Mouse (Mus musculus) kidney, embryonic 16.5 days (tissue): ENCODE results near the gene Ogfrl1. TPM values are rescaled to one million over a fixed set of nuclear protein-coding genes. Genes with fewer than 3 reads are reported as not detected.

ENCODE experiments used
- ATAC-seq: fragments of 200-750 bp; cut with Nextera tagmentation; 2 replicates; pipeline ENCODE4 v1.8.0; 2017; ENCODE audit warnings: moderate TSS enrichment; ENCODE audit not compliant: low FRiP score, low TSS enrichment
- H3K27ac ChIP-seq: fragments of 300-500 bp; sonication (generic); 2 replicates; pipeline ENCODE4 v1.5.1; 2014; ENCODE audit warnings: low read length
- H3K27me3 ChIP-seq: fragments of 300-500 bp; sonication (generic); 2 replicates; pipeline ENCODE4 v1.6.1; 2014; ENCODE audit warnings: low read length, control low read depth, mixed read lengths; ENCODE audit not compliant: insufficient read depth
- H3K36me3 ChIP-seq: fragments of 300-500 bp; sonication (generic); 2 replicates; pipeline ENCODE4 v1.6.1; 2014; ENCODE audit warnings: low read length, control low read depth, mixed read lengths; ENCODE audit not compliant: insufficient read depth
- H3K4me1 ChIP-seq: fragments of 300-500 bp; sonication (generic); 2 replicates; pipeline ENCODE4 v1.6.1; 2014; ENCODE audit warnings: low read length, control low read depth, mixed read lengths; ENCODE audit not compliant: insufficient read depth
- H3K4me2 ChIP-seq: fragments of 300-500 bp; sonication (generic); replicated peaks from 2 replicates; pipeline ENCODE4 v1.6.1; 2014; ENCODE audit warnings: low read depth, low read length
- H3K4me3 ChIP-seq: fragments of 300-500 bp; sonication (generic); 2 replicates; pipeline ENCODE4 v1.5.1; 2014; ENCODE audit warnings: mild to moderate bottlenecking, low read length
- H3K9ac ChIP-seq: fragments of 300-500 bp; sonication (generic); replicated peaks from 2 replicates; pipeline ENCODE4 v1.6.1; 2014; ENCODE audit warnings: low read length
- H3K9me3 ChIP-seq: fragments of 300-500 bp; sonication (generic); 2 replicates; pipeline ENCODE4 v1.6.1; 2016; ENCODE audit warnings: low read length, control low read depth
- WGBS: fragments of 180-500 bp; shearing (Covaris S2); extraction: QIAGEN DNeasy Blood & Tissue Kit; methylation state at CpG from one replicate; pipeline ENCODE4 v1.1.7; 2014; 5-methylcytosine and 5-hydroxymethylcytosine counted together
- polyA plus RNA-seq: library from polyadenylated mRNA; unstranded; fragments of >200 nt; fragmentation: Nextera tagmentation; extraction: Ambion mirVana; gene quantifications from 2 replicates; pipeline ENCODE4 v1.2.1, GENCODE M21; 2015

Ogfrl1 gene
- polyA plus RNA-seq, 1 experiment from 2014 or later: 6.9 TPM

GRCm38 (mm10) chr1:23374156-23374555 is 23.4 kb downstream of the Ogfrl1 start:
- H3K9ac ChIP-seq: no peak overlapping the region
- H3K4me1 ChIP-seq: no peaks in the 10 kb centered on the region
- H3K9me3 ChIP-seq: no peaks in the 10 kb centered on the region
- no peak overlapping the region for H3K4me2 ChIP-seq
- no peak overlapping the region for H3K4me3 ChIP-seq
- H3K36me3 ChIP-seq: peaks cover 20% of the 10 kb centered on the region; the same call in 1 of the 2 replicates
- no peak for ATAC-seq
- 75% methylated on average over 4 of the region's 4 CpGs for WGBS
- no peak overlapping the region for H3K27ac ChIP-seq
- H3K27me3 ChIP-seq: no peaks in the 10 kb centered on the region

DNA sequence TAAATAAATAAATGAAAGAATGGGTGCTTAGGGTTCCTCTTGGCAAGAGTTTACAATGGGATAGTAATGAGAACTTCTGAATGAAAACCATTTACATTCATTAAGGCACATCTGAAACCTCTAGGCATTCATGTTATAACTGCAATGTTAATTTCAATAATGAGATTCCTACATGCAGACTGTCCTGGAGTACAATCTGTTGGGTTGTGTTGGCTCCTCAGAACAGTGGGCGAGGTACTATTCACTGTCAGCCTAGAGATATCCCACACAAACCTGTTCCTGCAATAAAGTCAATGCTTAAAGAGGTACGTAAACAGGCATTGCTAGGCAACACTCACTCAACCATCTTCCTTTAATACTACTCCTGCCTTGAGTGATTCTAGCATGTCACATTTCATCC is 32.0 kb downstream of the Ogfrl1 start:
- no peak overlapping the region for H3K9ac ChIP-seq
- H3K4me3 ChIP-seq: no peak overlapping the region
- 0 out of 2 replicates have a peak, but pooled peaks cover 7% of the 10 kb centered on the region for H3K36me3 ChIP-seq
- H3K4me2 ChIP-seq: no peak overlapping the region
- 98% methylated on average over 2 of the region's 2 CpGs for WGBS
- H3K27ac ChIP-seq: no peak overlapping the region
- no peaks in the 10 kb centered on the region for H3K9me3 ChIP-seq
- no peaks in the 10 kb centered on the region for H3K4me1 ChIP-seq
- no peak for ATAC-seq
- no peaks in the 10 kb centered on the region for H3K27me3 ChIP-seq

DNA sequence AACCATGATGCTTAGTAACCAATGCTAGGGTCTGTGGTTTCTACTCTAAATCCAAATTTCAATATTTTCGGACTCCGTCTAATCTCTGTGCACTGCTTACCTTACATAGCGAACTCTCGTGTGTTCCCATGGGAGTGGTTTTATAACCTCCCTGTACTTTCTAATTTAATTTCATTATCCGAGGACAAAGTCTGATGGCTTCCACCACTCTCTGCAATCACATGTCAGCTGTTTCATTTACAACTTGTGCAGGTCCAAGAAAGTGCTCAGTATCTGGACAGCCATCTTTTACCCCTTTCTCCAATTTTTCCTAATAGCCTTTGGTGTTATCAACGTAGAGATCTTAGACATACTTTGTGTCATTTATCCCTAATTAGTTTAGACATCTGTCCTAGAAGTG is 44.7 kb downstream of the Ogfrl1 start:
- 81% methylated on average over 6 of the region's 6 CpGs for WGBS
- Histone ChIP-seq H3K9ac (no peak overlapping the region), H3K9me3 (no peaks in the 10 kb centered on the region), H3K36me3 (no peaks in the 10 kb centered on the region), H3K4me3 (no peak overlapping the region), H3K4me1 (no peaks in the 10 kb centered on the region), H3K4me2 (no peak overlapping the region), H3K27me3 (no peaks in the 10 kb centered on the region), H3K27ac (no peak overlapping the region)
- no peak for ATAC-seq

GRCm38 (mm10) chr1:23351756-23352155 is 45.8 kb downstream of the Ogfrl1 start:
- Histone ChIP-seq H3K27ac (no peak overlapping the region), H3K4me3 (no peak overlapping the region), H3K9ac (no peak overlapping the region), H3K4me2 (no peak overlapping the region), H3K4me1 (no peaks in the 10 kb centered on the region), H3K27me3 (no peaks in the 10 kb centered on the region), H3K9me3 (no peaks in the 10 kb centered on the region), H3K36me3 (no peaks in the 10 kb centered on the region)
- no peak for ATAC-seq
- WGBS: 68% methylated on average over 4 of the region's 4 CpGs

DNA sequence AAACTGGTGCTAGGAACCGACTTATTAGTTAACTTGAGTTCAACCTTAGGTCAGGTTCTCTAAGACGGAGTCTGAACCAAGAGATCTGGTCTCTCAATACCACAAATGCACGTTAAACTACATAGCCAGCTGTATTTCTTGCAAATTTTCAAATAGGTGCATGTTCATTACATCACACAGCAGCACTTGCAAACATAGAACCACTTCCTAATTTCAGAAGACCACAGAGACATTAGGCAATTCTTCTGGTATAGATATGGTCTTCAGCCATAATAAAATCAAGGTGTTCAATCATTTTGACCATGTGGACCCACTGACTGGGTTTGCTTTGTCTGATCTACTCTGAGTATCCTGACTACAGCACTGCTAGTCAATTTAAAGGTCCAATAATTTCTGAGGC is 51.9 kb downstream of the Ogfrl1 start:
- 87% methylated on average over 3 of the region's 3 CpGs for WGBS
- Histone ChIP-seq H3K27ac (no peak overlapping the region), H3K4me2 (no peak overlapping the region), H3K4me1 (no peaks in the 10 kb centered on the region), H3K4me3 (no peak overlapping the region), H3K9me3 (no peaks in the 10 kb centered on the region), H3K36me3 (no peaks in the 10 kb centered on the region), H3K9ac (no peak overlapping the region), H3K27me3 (no peaks in the 10 kb centered on the region)
- no peak for ATAC-seq

DNA sequence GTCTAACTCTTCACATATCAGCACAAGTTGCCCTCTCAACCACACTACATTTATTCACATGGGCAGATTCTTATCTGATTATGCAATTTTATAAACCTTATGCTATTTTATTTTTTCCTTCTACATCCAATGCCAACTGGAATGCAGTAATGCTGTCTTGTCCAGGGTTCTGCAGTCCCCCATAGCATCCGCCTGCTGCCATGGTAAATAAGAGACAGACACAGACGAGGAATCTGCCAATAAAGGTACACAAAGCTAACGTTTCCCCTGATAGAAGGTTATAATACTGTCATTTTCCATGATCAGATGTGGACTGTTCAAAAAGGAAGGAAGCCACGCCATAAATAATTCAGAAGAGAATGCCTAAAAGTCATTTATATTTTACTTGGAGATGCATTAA is 54.7 kb downstream of the Ogfrl1 start:
- Histone ChIP-seq H3K4me2 (no peak overlapping the region), H3K27ac (no peak overlapping the region), H3K9me3 (no peaks in the 10 kb centered on the region), H3K9ac (no peak overlapping the region), H3K4me1 (no peaks in the 10 kb centered on the region), H3K4me3 (no peak overlapping the region), H3K36me3 (no peaks in the 10 kb centered on the region), H3K27me3 (no peaks in the 10 kb centered on the region)
- ATAC-seq: no peak
- WGBS: 67% methylated on average over 4 of the region's 4 CpGs

DNA sequence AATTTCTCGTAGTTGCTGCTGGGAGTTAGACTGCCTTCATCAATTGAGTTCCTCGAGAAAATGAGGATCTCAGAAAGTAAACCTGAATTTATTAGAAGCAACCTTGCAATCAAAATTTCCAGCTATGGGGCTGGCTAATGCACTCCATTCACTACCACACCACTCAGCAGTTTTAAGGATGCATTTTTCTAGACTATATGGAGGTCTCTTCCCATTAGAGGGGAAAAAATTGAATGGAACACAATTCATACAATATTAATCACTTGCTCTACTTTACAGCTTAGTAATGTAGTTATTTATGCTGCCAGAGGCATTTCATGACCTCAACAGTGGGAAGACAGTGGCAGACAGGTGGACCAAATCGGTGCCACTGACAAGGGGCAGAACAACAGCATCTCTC is 55.3 kb downstream of the Ogfrl1 start:
- Histone ChIP-seq H3K9ac (no peak overlapping the region), H3K4me1 (no peaks in the 10 kb centered on the region), H3K36me3 (no peaks in the 10 kb centered on the region), H3K4me3 (no peak overlapping the region), H3K27me3 (no peaks in the 10 kb centered on the region), H3K9me3 (no peaks in the 10 kb centered on the region), H3K4me2 (no peak overlapping the region), H3K27ac (no peak overlapping the region)
- ATAC-seq: no peak
- 82% methylated on average over 3 of the region's 3 CpGs for WGBS

GRCm38 (mm10) chr1:23335726-23336363 is 61.7 kb downstream of the Ogfrl1 start:
- Histone ChIP-seq H3K4me1 (no peaks in the 10 kb centered on the region), H3K9me3 (no peaks in the 10 kb centered on the region), H3K36me3 (no peaks in the 10 kb centered on the region), H3K27ac (no peak overlapping the region), H3K4me3 (no peak overlapping the region), H3K27me3 (no peaks in the 10 kb centered on the region), H3K4me2 (no peak overlapping the region), H3K9ac (no peak overlapping the region)
- ATAC-seq: no peak
- 90% methylated on average over 13 of the region's 13 CpGs for WGBS

DNA sequence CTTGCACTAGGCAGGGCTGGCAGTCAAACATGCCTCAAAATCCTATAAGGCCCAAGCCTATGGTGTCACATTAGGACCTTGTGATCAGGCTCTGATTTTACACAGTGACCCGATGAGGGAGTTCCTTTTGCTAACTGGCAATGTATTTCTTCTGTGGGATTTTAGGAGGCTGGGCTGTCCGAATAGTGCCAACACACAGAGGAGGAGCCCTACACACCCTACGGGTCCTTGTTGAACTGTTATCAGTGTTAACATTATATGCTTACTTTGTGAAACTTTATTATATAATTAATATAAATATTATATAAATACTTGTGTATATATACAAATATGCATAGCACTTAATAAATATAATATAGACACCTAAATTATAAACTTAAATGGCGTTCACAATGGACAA is 62.5 kb downstream of the Ogfrl1 start:
- no peak for ATAC-seq
- H3K36me3 ChIP-seq: no peaks in the 10 kb centered on the region
- H3K9me3 ChIP-seq: no peaks in the 10 kb centered on the region
- no peak overlapping the region for H3K4me3 ChIP-seq
- 90% methylated on average over 4 of the region's 4 CpGs for WGBS
- no peaks in the 10 kb centered on the region for H3K4me1 ChIP-seq
- H3K4me2 ChIP-seq: no peak overlapping the region
- H3K27me3 ChIP-seq: no peaks in the 10 kb centered on the region
- H3K9ac ChIP-seq: no peak overlapping the region
- no peak overlapping the region for H3K27ac ChIP-seq

- no peaks in the 10 kb centered on the region for H3K4me1 ChIP-seq
- H3K9me3 ChIP-seq: no peaks in the 10 kb centered on the region
- no peak overlapping the region for H3K27ac ChIP-seq
- no peaks in the 10 kb centered on the region for H3K27me3 ChIP-seq
- WGBS: 86% methylated on average over 4 of the region's 4 CpGs
- no peak overlapping the region for H3K4me2 ChIP-seq
- H3K4me3 ChIP-seq: no peak overlapping the region
- H3K36me3 ChIP-seq: no peaks in the 10 kb centered on the region
- H3K9ac ChIP-seq: no peak overlapping the region
- no peak for ATAC-seq
Observed at GRCm38 (mm10) chr1:23332192-23332591, 65.4 kb downstream of the Ogfrl1 start.
